Mouse (Mus musculus) ES-Bruce4 (cell line): Measurements from ENCODE around the gene Psmb9.

Experiments
- CTCF ChIP-seq: IDR thresholded peaks from one replicate; pipeline ENCODE4 v1.8.1; 2011; ENCODE audit warnings: low read depth, low read length
- POLR2A ChIP-seq: IDR thresholded peaks from one replicate; pipeline ENCODE4 v1.8.1; 2011; ENCODE audit warnings: low read length; ENCODE audit not compliant: insufficient read depth

- TF ChIP-seq CTCF (peak; percentile 4), POLR2A (no peak)
Observed at GRCm38 (mm10) chr17:34172528-34172927, 15.0 kb downstream of the Psmb9 start.
